Mouse (Mus musculus): Measurements from ENCODE around the gene Olfr457. TPM values are rescaled to one million over a fixed set of nuclear protein-coding genes. Genes with fewer than 3 reads are reported as not detected.

Olfr457 gene
- polyA plus RNA-seq, 1 experiment: not detected

DNA sequence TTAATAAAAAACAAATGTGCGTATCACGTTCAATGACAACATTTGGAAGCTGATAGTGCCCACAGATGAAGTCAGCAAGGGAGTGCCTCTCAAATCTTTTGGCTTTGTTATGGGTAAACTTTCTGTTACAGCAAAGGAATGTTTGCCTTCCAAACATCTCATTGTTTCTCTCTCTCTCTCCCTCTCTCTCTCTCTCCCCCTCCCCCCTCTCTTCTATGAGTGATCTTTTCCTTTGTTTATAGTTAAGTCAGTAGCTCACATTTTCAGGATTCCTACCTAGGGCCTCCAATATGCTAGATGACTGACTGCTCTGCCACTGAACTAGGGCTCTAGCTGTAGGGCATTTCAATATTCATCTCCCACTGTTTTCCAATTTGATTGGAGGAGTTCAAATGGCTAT is 31.6 kb downstream of the Olfr457 start:
- H3K4me1 ChIP-seq (ENCODE audit: control insufficient read depth, insufficient read depth, low read length): no peaks in the 10 kb centered on the region
- TF ChIP-seq CTCF (IDR thresholded peaks at IDR 0.05; ENCODE audit: extremely low read depth, insufficient read depth, low read length) (no peak), POLR2A (IDR thresholded peaks at IDR 0.05; ENCODE audit: extremely low read depth, insufficient read depth, low read length) (no peak)
- H3K27ac ChIP-seq (ENCODE audit: insufficient read depth, low read length): no peak overlapping the region
- no peak overlapping the region for H3K4me3 ChIP-seq (ENCODE audit: insufficient read depth, low read length)

DNA sequence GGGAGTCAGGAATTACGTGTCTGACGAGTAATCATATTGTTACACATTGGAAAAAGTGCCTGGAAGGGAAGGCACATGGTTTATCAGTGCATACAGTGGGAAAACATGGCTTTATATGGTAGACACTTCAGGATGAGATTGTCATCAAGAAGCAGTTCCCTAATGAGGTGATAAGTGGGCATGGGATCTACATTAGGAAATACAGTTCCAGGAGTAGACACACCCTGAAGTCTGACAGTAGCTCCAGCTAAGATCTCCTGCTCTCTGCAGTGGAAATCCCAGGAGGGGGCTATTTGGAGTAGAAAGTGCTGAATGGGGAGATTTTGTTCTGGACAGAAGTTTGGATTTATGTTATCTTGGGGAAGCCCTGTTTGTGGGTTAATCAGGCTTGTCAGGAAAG is 34.7 kb downstream of the Olfr457 start:
- TF ChIP-seq CTCF (IDR thresholded peaks at IDR 0.05; ENCODE audit: extremely low read depth, insufficient read depth, low read length): no peak
- TF ChIP-seq POLR2A (IDR thresholded peaks at IDR 0.05; ENCODE audit: extremely low read depth, insufficient read depth, low read length): no peak
- Histone ChIP-seq H3K4me1 (ENCODE audit: control insufficient read depth, insufficient read depth, low read length) (no peaks in the 10 kb centered on the region), H3K4me3 (ENCODE audit: insufficient read depth, low read length) (no peak overlapping the region)

DNA sequence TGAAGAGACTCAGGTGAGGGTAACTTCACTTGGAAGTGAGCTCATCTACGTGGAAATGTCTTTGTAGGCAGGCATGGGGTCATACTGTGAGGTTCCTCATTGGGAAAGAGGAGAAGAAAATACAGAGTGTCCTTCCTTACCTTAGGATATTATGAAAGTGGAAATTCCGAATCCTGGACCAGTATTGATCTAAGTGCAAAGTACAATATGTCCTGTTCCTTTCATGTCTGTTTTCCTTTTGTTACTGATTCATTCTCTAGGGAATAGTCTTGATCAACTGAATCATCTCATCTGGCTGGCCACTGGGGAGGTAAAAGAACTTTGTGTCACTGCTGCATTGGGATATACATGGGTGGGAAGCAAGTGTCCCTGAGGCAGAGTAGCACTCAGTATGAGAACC is 40.6 kb downstream of the Olfr457 start:
- Histone ChIP-seq H3K4me3 (ENCODE audit: insufficient read depth, low read length) (no peak overlapping the region), H3K27ac (ENCODE audit: insufficient read depth, low read length) (no peak overlapping the region), H3K4me1 (ENCODE audit: control insufficient read depth, insufficient read depth, low read length) (no peaks in the 10 kb centered on the region)
- TF ChIP-seq CTCF (IDR thresholded peaks at IDR 0.05; ENCODE audit: extremely low read depth, insufficient read depth, low read length) (no peak), POLR2A (IDR thresholded peaks at IDR 0.05; ENCODE audit: extremely low read depth, insufficient read depth, low read length) (no peak)

More for the DNA sequence above, 34.7 kb downstream of the Olfr457 start:
- no peak overlapping the region for H3K27ac ChIP-seq (ENCODE audit: insufficient read depth, low read length)

DNA sequence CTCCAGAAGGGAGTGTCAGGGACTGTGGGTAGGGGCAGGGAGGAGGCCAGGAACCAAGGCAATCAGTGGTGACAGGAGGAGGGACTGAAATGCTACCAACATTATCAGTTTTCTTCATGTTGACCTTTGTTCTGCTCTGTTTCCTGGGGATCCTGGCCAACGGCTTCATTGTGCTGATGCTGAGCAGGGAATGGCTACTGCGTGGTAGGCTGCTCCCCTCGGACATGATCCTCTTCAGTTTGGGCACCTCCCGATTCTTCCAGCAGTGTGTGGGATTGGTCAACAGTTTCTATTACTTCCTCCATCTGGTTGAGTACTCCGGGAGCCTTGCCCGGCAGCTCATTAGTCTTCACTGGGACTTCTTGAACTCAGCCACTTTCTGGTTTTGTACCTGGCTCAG is 41.7 kb downstream of the Olfr457 start, which contains the start of gene Tas2r126:
Tas2r126 (plus strand) TSS at position 90 of the 400 bp plus-strand sequence.
- no peak within 1 kb of the TSS for H3K27ac ChIP-seq (ENCODE audit: insufficient read depth, low read length)
- H3K4me3 ChIP-seq (ENCODE audit: insufficient read depth, low read length): no peak within 1 kb of the TSS
- no peaks in the 10 kb centered on the region for H3K4me1 ChIP-seq (ENCODE audit: control insufficient read depth, insufficient read depth, low read length)
- TF ChIP-seq POLR2A (IDR thresholded peaks at IDR 0.05; ENCODE audit: extremely low read depth, insufficient read depth, low read length) (no peak), CTCF (IDR thresholded peaks at IDR 0.05; ENCODE audit: extremely low read depth, insufficient read depth, low read length) (no peak)

DNA sequence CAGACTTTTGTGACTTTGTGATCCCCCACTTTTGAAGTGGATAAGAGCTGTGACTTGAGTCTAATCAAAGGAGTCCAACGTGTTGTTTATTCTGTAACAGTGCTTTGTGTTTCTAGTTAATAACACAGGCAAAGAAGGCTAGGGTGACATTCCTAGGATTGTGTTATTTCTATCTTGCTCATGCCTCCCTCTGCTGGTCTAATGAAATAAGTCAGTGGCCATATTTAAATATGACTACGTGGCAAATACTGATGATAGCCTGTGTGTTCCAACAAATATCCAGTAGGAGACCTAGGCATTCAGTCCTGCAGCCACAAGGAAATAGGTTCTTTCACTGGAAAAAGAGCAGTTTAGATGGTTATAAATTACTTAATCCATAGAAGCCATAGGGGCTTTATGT is 42.6 kb downstream of the Olfr457 start:
- Histone ChIP-seq H3K4me1 (ENCODE audit: control insufficient read depth, insufficient read depth, low read length) (no peaks in the 10 kb centered on the region), H3K27ac (ENCODE audit: insufficient read depth, low read length) (no peak overlapping the region), H3K4me3 (ENCODE audit: insufficient read depth, low read length) (no peak overlapping the region)
- no peak for TF ChIP-seq CTCF (IDR thresholded peaks at IDR 0.05; ENCODE audit: extremely low read depth, insufficient read depth, low read length)
- TF ChIP-seq POLR2A (IDR thresholded peaks at IDR 0.05; ENCODE audit: extremely low read depth, insufficient read depth, low read length): no peak

DNA sequence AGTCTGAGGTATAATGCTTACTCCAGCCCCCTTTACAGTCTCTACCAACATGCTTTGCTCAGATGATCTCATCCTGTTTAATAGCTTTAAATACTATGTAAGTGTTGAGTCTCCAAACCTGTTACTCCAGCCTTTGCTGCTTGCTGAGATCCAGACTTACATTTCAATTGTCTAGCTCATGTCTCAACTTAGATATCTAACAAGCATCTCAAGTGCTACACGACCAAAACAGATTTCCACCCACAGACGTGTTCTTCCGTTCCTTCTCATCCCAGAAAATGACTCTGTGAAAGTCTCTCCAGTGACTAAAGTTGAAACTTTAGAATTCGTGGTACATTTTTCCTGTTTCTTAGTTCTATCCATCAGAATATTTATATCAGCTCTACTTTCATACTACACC is 49.8 kb downstream of the Olfr457 start:
- Histone ChIP-seq H3K4me3 (ENCODE audit: insufficient read depth, low read length) (no peak overlapping the region), H3K27ac (ENCODE audit: insufficient read depth, low read length) (no peak overlapping the region), H3K4me1 (ENCODE audit: control insufficient read depth, insufficient read depth, low read length) (no peaks in the 10 kb centered on the region)
- TF ChIP-seq CTCF (IDR thresholded peaks at IDR 0.05; ENCODE audit: extremely low read depth, insufficient read depth, low read length) (no peak), POLR2A (IDR thresholded peaks at IDR 0.05; ENCODE audit: extremely low read depth, insufficient read depth, low read length) (no peak)

DNA sequence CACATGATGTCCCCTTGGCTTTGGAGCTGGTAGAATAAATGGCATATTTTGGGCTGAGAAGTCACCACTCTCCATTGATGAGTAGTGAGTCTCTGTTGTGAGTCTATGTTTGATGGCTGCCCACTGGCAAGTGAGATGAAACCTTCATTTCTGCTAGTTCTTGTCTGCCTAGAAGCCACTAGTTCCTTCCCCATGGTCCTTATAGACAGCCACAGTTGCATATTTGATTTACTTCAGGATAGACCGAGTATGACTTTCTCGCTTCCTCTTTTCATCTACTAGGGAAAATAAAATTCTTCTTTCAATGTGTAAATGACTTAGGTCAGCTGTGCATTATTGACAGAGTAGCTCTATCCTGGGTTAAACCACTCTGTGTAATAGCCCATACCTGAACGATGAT is 51.7 kb downstream of the Olfr457 start:
- no peak overlapping the region for H3K4me3 ChIP-seq (ENCODE audit: insufficient read depth, low read length)
- TF ChIP-seq CTCF (IDR thresholded peaks at IDR 0.05; ENCODE audit: extremely low read depth, insufficient read depth, low read length) (no peak), POLR2A (IDR thresholded peaks at IDR 0.05; ENCODE audit: extremely low read depth, insufficient read depth, low read length) (no peak)
- H3K4me1 ChIP-seq (ENCODE audit: control insufficient read depth, insufficient read depth, low read length): no peaks in the 10 kb centered on the region
- H3K27ac ChIP-seq (ENCODE audit: insufficient read depth, low read length): no peak overlapping the region

DNA sequence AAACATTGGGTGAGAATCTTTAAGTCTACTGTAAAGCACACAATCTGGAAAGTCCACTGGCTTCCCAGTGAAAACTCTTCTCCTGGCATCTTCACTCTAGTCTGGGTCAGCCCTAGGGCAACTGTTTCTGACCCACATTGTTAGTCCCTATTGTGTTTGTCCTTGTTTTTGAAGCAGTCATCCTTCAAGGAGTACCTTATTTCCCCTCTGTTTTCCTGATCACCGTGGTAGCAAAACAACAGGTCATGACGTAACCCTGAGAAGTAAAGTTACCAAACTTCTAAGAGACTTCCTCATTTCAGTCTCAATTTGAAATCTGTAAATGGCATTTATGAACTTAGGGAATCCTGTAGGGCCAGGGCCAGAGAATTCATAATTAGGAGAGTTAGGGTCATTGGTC is 54.7 kb downstream of the Olfr457 start:
- no peaks in the 10 kb centered on the region for H3K4me1 ChIP-seq (ENCODE audit: control insufficient read depth, insufficient read depth, low read length)
- no peak overlapping the region for H3K27ac ChIP-seq (ENCODE audit: insufficient read depth, low read length)
- no peak overlapping the region for H3K4me3 ChIP-seq (ENCODE audit: insufficient read depth, low read length)
- TF ChIP-seq CTCF (IDR thresholded peaks at IDR 0.05; ENCODE audit: extremely low read depth, insufficient read depth, low read length): no peak
- TF ChIP-seq POLR2A (IDR thresholded peaks at IDR 0.05; ENCODE audit: extremely low read depth, insufficient read depth, low read length): no peak

DNA sequence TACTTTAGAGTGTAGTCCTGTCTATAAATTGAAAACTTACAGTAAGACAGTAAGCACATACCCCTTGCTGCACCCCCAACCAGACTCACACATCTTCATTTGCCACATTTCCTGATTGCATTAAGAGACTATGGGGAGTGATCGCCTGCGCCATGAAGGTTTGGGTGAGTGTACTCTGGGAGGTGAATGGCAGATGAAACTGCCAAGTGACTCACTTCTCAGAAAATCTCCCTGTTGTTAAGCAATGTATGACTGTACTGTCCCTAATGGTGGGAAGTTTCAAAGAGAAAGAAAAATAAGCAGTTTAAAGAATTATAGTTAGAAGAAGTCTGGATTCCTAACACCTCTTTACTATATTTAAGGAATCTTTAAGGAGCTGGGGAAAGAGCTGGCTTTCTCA is 56.7 kb downstream of the Olfr457 start:
- Histone ChIP-seq H3K27ac (ENCODE audit: insufficient read depth, low read length) (no peak overlapping the region), H3K4me1 (ENCODE audit: control insufficient read depth, insufficient read depth, low read length) (no peaks in the 10 kb centered on the region), H3K4me3 (ENCODE audit: insufficient read depth, low read length) (no peak overlapping the region)
- TF ChIP-seq CTCF (IDR thresholded peaks at IDR 0.05; ENCODE audit: extremely low read depth, insufficient read depth, low read length) (no peak), POLR2A (IDR thresholded peaks at IDR 0.05; ENCODE audit: extremely low read depth, insufficient read depth, low read length) (no peak)

Other genes with a start within 250 kb of the Olfr457 start
- gene Gstk1, start 230.4 kb downstream of the Olfr457 start, polyA plus RNA-seq (2012; rRNA removed): 26.1 and 27.9 TPM in 2 replicates
- not detected in 2 replicates for gene Tmem139, start 214.4 kb downstream of the Olfr457 start, polyA plus RNA-seq (2012; rRNA removed)
- 19.7 and 23.4 TPM in 2 replicates for gene Casp2, start 211.3 kb downstream of the Olfr457 start, polyA plus RNA-seq (2012; rRNA removed)
- gene Clcn1, start 189.7 kb downstream of the Olfr457 start, polyA plus RNA-seq (2012; rRNA removed): 6.3 and 6.8 TPM in 2 replicates
- 88.0 and 88.1 TPM in 2 replicates for gene Fam131b, start 151.7 kb downstream of the Olfr457 start, polyA plus RNA-seq (2012; rRNA removed)
- gene Zyx, start 126.7 kb downstream of the Olfr457 start, polyA plus RNA-seq (2012; rRNA removed): 51.8 and 56.3 TPM in 2 replicates
- gene Epha1, start 103.1 kb downstream of the Olfr457 start, polyA plus RNA-seq (2012; rRNA removed): 0.23 and 0.25 TPM in 2 replicates
- gene Tas2r143, start 76.1 kb downstream of the Olfr457 start, polyA plus RNA-seq (2012; rRNA removed): 0.11 and 0.13 TPM in 2 replicates
- gene Tas2r135, start 70.9 kb downstream of the Olfr457 start, polyA plus RNA-seq (2012; rRNA removed): 0.19 TPM in 2 replicates
- 0.10 TPM in 1 of 2 replicates, not detected in the other for gene Tas2r126, start 41.8 kb downstream of the Olfr457 start, polyA plus RNA-seq (2012; rRNA removed)
- not detected in 2 replicates for gene Olfr458, start 11.1 kb downstream of the Olfr457 start, polyA plus RNA-seq (2012; rRNA removed)
- not detected in 2 replicates for gene Olfr456, start 10.9 kb upstream of the Olfr457 start, polyA plus RNA-seq (2012; rRNA removed)
- not detected in 2 replicates for gene Olfr455, start 71.3 kb upstream of the Olfr457 start, polyA plus RNA-seq (2012; rRNA removed)
- not detected in 2 replicates for gene Tcaf3, start 121.4 kb upstream of the Olfr457 start, polyA plus RNA-seq (2012; rRNA removed)
- 0.21 and 0.26 TPM in 2 replicates for gene Tcaf2, start 168.9 kb upstream of the Olfr457 start, polyA plus RNA-seq (2012; rRNA removed)
- 97.4 and 104 TPM in 2 replicates for gene Tcaf1, start 233.8 kb upstream of the Olfr457 start, polyA plus RNA-seq (2012; rRNA removed)